Mouse (Mus musculus): ENCODE data around the gene Pnma5. TPM values are rescaled to one million over a fixed set of nuclear protein-coding genes. Genes with fewer than 3 reads are reported as not detected.

The Pnma5 gene
- total RNA-seq, 1 experiment from 2014 or later: not detected

DNA sequence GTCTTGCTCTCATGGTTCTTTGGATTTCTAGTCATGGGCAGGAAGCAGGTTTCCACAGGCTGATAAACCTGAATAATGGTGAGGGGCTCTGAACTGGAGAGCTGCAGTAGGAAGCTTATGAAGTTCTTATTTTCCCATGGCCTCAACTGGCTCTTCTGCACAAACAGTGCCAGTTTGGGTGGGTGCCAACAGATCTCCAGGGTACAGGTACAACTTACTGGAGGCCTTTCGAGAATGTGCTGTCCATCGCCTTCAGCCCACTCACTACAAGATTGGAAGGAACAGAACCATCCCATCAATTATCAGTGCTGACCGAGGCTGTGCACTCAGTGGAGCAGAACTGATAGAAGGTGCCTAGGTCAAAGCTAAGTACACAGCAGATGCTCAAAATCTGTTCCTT lies 48.5 kb downstream of the Pnma5 start:
- no peak for ATAC-seq (replicated peaks; ENCODE audit: insufficient number of reproducible peaks, low FRiP score, low TSS enrichment, poor library complexity, severe bottlenecking)

DNA sequence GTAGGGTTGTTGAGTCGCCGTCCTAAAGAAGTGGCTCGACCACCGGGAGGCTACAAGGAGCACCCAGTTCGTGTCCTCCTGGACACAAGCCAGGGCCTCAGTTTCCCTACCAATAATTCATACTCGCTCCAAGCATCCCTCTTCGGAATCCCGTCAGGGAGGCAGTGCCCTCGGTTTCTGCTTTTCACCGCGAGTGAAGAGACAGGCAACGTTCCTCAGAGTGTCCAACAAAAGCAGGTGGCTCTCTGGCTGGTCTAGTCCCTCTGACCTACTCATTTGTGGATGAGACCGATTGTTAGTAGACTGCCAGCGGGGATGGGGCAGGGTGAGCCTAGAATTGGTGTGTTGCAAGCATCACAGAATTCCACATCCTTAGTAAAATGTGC lies 49.4 kb downstream of the Pnma5 start:
- ATAC-seq (replicated peaks; ENCODE audit: insufficient number of reproducible peaks, low FRiP score, low TSS enrichment, poor library complexity, severe bottlenecking): no peak

DNA sequence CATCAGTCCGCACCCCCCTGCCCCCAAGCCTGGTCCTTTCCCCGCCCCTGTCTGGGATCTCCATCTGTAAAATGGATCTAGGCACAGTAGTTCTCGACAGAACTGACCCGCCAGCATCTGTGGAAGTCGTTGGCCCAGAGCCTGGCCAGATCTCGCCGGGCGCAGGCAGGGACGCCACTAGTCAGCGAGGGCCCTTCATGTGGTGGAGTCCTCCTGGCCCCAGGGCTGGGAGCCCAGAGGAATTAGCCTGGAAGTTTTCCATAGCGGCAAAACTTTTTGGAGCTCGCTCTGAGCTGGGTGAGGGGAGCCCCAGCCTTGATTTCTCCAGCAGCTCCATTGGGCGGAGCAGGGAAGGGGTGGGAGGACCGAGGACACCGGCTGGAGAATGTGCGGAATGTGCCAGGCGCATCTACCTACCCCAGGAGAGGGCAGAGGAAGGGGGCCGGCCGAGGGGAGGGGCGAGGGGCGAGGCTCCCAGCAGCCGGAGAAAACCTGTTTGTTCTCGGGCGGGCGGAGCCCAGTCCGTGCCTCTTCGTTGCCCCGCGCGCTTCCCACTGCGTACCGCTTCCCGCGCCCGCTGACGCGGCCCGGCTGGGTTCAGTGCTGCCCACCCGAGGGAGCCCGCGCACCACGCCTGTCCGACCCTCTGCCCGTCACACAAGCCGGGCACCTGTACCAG lies 49.9 kb downstream of the Pnma5 start, which contains the start of gene Zfp185:
Zfp185 (plus strand) TSS at position 499 of the 679 bp plus-strand sequence.
- ATAC-seq (replicated peaks; ENCODE audit: insufficient number of reproducible peaks, low FRiP score, low TSS enrichment, poor library complexity, severe bottlenecking): no peak

DNA sequence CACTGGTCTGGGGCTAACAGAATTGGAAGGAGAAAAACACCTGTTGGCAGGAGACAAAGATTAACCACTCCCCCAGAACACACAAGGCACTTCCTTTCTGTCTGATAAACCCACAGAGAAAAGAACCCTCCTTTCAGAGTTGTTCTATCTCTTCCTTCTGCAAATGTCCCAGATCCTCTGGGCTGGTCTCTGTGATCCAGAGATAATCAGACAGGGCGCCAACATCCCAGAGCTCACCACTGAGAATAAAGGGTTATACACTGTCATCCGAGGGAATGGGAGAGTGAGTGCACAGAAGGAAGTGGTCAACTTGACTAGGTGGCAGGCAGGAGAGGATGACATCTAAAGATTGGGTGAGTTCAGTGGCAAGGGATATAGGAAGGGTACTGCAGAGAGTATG lies 51.3 kb downstream of the Pnma5 start:
- ATAC-seq (replicated peaks; ENCODE audit: insufficient number of reproducible peaks, low FRiP score, low TSS enrichment, poor library complexity, severe bottlenecking): no peak

Other genes with a start within 250 kb of the Pnma5 start
- gene Gabrq, start 211.9 kb downstream of the Pnma5 start, total RNA-seq (2017): not detected in 3 replicates
- 80.1 to 104 TPM (median 92.7 TPM) in 3 replicates for gene Cetn2, start 118.7 kb downstream of the Pnma5 start, total RNA-seq (2017)
- gene Nsdhl, start 118.5 kb downstream of the Pnma5 start, total RNA-seq (2017): 9.2 to 12.5 TPM (median 10.4 TPM) in 3 replicates
- not detected in 3 replicates for gene Zfp185, start 49.8 kb downstream of the Pnma5 start, total RNA-seq (2017)
- not detected in 3 replicates for gene Pnma3, start 27.7 kb upstream of the Pnma5 start, total RNA-seq (2017)
- 10.5 to 20.8 TPM (median 17.3 TPM) in 3 replicates for gene Xlr4a, start 45.4 kb upstream of the Pnma5 start, total RNA-seq (2017)
- not detected in 3 replicates for gene Xlr3a, start 60.0 kb upstream of the Pnma5 start, total RNA-seq (2017)
- 0.11 to 0.29 TPM in 2 of 3 replicates, not detected in the other for gene Gm14685, start 79.9 kb upstream of the Pnma5 start, total RNA-seq (2017)
- gene Xlr5b, start 111.7 kb upstream of the Pnma5 start, total RNA-seq (2017): not detected in 3 replicates
- gene DXBay18, start 112.3 kb upstream of the Pnma5 start, total RNA-seq (2017): not detected in 3 replicates
- not detected in 3 replicates for gene Spin2d, start 139.9 kb upstream of the Pnma5 start, total RNA-seq (2017)
- gene Xlr3b, start 155.1 kb upstream of the Pnma5 start, total RNA-seq (2017): 13.7 to 20.2 TPM (median 19.5 TPM) in 3 replicates
- gene Xlr4b, start 177.2 kb upstream of the Pnma5 start, total RNA-seq (2017): 25.8 to 58.7 TPM (median 33.4 TPM) in 3 replicates
- gene F8a, start 191.2 kb upstream of the Pnma5 start, total RNA-seq (2017): 2.7 to 6.9 TPM (median 4.8 TPM) in 3 replicates
- 3.9 to 27.0 TPM (median 6.7 TPM) in 3 replicates for gene Xlr4c, start 206.0 kb upstream of the Pnma5 start, total RNA-seq (2017)
- gene Xlr3c, start 228.3 kb upstream of the Pnma5 start, total RNA-seq (2017): not detected in 3 replicates